Mouse (Mus musculus) c-Kit-positive CD71-negative TER-119-negative erythroid progenitor cells, embryonic 14.5 days (primary cell): ENCODE data around the gene Hivep3.

Experiments used
- DNase-seq: peaks from one replicate; pipeline ENCODE4 v3.0.0-alpha.2; 2013; ENCODE audit warnings: low read depth

Hivep3 gene

DNA sequence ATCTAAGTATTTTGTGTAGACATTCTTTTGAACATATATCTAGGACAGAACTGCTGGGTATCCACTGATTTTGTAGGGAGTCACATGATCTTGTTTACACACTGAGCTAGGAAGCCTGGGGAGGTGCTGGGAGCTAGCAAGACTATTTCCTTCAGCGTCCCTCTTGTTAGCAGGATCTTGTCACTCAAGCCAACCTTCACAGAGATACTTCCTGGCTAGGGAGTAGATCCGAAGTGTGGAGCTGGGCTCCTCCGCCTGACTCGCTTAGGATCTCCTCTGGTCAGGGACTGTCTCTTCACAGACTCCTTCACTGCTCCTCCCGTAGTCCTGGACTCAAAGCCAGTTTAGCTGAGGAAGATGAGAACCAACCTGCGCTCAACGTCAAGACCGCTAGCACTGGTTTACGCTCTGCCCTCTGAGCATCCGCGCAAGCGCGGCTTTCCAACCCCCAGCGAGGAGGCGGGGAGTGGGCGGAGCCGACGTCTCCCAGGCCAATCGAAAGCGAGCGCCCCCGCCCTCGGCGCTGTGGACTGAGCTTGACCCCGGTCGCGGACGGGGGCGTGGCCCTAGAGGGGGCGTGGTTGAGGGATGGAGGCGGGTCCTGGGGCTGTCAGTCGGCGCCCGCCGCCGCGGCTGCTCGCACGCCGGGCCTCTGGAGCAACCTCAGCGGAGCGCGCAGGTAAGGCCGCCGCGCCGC is at the start of gene Hivep3:
Hivep3 (plus strand) TSS at position 601 of the 697 bp plus-strand sequence.
- DNase-seq: peak; percentile 98

GRCm38 (mm10) chr4:119685746-119686145 is 47.8 kb upstream of the Hivep3 start:
- DNase-seq: no peak

DNA sequence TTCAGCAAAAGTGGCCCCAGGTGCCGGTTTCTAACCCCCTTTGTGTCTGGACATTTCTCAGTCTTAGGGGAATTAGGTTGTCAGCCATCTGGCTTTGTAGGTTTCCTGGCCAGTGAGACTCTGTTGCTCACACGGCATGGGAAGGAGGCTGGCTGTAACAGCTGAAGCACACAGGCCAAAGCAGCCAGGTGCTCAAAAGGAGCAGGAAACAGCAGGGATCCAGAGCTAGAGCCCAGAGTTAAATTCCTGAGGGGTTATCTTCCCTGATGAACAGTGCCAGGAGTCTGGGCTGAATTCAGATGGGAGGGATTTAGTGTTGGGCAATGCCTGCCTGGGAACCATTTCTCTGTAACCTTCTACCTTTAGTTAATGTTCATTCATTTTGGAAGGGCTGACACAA is 35.2 kb upstream of the Hivep3 start:
- DNase-seq: no peak

- no peak for DNase-seq
These were observed 32.2 kb upstream of the Hivep3 start for GRCm38 (mm10) chr4:119701269-119701954.

DNA sequence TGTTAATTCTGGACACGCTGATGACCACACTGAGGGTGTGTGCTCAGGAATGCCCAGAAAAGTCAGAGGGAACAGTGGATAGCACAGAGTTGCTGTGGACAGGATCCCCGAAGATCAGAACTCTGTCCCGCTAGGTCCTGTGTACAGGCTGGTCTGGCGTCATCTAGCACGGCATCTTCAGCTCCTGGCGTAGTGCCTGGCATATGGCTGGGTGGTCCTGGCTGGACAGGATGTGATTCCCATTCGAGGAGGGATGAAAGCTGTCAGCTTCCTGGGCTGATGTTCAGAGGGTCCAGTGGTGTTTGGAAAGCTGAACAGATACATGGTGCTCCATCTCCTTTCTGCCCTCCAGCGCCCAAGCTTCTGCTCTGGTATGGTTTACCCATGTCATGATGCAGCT is 29.6 kb upstream of the Hivep3 start:
- DNase-seq: no peak

DNA sequence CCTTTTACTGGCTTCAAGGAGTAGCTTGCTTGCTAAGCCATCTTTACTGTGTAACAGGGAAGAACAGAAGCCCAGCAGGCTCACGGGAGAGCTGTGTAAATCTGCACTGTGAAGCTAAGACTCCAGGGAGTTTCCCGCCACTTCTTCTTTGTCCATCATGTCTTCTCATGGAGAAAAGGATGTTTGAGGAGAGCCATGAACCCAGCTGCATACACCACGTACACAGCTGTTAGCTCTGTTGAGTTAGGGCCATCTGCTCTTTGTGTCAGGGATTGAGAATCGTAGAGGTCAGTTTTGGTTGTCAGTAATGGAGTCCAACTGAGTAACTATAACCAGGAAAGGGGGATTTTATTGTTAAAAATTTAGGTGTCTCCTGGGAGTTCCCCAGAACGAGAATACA is 26.3 kb upstream of the Hivep3 start:
- DNase-seq: no peak

DNA sequence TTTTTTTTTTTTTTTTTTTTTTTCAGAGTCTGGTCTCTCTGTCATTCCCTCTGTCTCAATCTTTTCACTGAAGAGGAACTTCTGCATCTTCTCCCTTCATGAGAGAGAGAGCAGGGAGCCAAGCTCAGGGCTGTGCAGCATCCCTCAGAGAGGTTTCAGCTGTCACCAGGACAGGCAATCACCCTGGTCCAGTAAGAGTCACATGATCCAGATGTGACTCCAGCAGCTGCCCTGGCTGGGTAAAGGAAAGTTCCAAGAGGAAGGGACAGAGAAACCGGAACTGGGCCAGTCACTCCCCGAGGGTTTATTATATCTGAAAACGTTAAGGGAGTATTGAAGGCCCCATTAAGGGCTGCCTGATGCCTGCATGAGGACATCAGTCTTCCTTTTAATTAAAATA is 25.8 kb upstream of the Hivep3 start:
- no peak for DNase-seq

DNA sequence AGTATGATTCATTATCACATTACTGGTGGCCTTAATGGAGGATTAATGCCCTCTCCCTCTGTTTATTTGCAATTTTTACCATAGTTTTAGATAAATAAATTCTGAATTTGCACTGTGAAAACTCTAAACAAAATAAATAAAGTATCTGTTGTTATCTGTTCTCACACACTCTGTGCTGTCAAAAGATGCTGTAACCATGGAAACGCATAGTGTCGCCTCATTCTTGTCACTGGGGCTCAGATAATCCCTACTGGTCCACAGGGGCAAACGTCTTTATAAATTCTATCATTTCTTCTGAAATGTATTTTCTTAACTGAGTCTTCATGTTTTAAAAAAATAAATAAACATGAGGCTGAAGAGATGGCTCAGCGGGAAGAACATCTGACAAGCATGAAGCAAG is 23.4 kb upstream of the Hivep3 start:
- DNase-seq: no peak

GRCm38 (mm10) chr4:119717443-119717842 is 16.1 kb upstream of the Hivep3 start:
- DNase-seq: no peak

DNA sequence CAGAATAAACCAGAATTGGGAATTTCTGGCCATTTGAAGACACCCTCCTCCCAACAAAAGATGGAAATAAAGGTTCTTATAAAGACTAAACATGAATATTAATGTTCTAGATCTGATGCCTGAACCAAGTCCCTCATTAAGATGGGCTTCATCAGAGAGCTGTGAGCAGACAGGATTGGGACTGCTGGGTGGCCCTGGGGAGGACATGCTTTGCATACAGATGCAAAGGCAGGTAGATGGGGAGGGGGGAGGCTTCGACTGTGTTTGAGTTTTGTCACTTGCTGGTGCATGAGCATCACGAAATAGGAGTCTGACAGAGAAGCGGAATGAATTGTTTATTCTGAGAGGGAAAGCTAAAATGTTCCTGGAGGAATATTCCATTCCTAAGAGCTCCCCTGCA is 12.1 kb upstream of the Hivep3 start:
- DNase-seq: no peak

- DNase-seq: no peak
These were observed 7.5 kb upstream of the Hivep3 start for GRCm38 (mm10) chr4:119726074-119726473.

DNA sequence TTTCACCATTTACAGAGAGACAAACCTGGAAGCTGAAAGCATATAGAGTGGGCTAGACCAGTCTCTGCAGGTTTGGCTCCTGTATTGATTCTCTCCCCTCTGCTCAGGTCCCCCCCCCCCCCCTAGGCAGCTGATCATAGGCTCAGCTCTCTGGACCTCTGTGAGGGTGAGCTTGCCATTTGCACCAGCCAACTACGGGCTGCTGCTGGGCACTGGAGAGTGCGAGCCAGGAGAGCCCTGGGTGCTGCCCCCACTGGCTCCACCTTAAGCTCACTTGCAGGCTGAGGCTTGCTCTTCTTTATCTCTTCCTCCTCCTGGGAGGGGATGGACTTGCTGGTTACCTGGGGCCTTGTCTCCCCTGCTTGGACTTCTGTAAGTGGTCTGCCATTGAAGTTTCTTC is 5.7 kb upstream of the Hivep3 start:
- no peak for DNase-seq

DNA sequence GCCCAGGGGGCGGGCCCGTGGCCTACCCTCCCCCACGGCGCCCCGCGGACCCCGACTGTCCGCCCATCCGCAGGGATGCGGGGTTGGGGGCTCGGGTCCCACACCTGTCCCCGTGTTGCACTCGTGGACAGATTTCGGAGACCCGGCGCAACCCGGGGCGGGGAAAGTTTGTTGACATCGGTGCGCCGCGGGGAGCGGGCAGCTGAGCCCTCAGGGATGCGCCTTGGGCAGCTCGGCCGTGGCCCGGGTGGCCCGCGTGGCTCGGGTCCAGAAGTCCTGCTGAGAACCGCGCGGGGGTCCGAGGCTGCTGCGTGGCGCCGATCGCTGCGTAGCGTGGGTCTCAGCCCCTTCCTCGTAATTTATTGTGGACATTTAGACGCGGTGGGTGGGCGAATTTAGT is 358 bp downstream of the Hivep3 start:
- no peak for DNase-seq

DNA sequence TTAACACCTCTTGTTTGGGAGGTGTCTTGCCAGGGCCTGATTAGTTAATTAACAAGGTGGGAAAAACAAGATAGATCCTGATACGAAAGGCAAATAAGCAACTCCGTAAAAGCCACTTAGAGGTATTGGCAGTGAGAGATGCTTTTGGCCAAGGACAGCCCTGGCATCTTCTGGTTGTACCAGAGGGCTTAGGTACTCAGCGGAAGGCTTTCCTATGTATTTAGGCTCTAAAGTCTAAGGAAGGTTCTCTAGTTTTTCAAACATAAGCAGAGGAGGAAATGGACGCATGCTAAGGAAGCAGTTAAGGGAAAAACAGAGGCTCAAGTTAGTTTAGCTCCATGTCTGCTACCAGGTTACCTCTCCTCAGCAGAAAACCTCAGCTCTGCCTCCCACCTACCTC is 768 bp downstream of the Hivep3 start:
- DNase-seq: no peak

DNA sequence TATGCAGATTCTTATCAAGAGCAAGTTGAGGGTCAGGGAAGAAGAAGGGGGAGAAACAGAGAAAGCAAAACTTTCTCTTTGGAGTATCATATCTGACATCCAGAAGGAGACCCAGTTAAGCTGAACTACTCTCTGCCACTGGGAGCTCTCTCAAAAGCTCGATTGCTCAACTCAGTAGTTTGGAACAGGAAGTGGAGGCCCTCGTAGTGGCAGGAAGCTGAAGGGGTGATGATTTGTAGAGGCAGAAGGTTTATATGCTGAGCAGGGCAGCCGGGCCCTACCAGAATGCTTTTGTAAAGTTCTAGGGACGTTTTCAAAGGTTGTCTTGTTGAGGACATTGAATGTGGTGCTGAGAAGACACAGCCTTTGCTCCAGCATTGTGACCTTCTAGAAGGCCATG is 5.1 kb downstream of the Hivep3 start:
- DNase-seq: peak; percentile 22

- DNase-seq: no peak
These were observed 5.9 kb downstream of the Hivep3 start for GRCm38 (mm10) chr4:119739301-119740062.

DNA sequence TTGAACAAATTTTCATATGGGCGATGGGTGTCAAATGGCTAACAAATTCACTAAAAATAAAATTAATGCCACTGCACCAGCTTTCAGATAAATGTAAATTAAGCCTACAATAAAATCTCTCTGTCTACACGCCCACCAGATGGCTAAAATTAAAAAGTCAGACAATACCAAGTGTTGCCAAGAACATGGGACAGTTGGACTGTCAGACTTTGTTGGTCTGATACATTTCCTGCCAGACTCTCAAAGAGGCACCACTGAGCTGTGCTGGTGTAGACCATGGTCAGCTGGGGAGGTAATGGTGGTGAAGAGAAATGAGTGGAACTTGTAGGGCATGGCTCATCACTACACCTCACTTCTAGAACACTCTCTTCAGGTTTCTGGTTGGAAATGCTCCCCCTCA is 14.8 kb downstream of the Hivep3 start:
- no peak for DNase-seq

- no peak for DNase-seq
These were observed 16.6 kb downstream of the Hivep3 start for GRCm38 (mm10) chr4:119750157-119750556.

- no peak for DNase-seq
These were observed 17.2 kb downstream of the Hivep3 start for GRCm38 (mm10) chr4:119750681-119751211.

- no peak for DNase-seq
These were observed 17.9 kb downstream of the Hivep3 start for GRCm38 (mm10) chr4:119751408-119752006.

- DNase-seq: no peak
These were observed 26.1 kb downstream of the Hivep3 start for GRCm38 (mm10) chr4:119759574-119760233.

DNA sequence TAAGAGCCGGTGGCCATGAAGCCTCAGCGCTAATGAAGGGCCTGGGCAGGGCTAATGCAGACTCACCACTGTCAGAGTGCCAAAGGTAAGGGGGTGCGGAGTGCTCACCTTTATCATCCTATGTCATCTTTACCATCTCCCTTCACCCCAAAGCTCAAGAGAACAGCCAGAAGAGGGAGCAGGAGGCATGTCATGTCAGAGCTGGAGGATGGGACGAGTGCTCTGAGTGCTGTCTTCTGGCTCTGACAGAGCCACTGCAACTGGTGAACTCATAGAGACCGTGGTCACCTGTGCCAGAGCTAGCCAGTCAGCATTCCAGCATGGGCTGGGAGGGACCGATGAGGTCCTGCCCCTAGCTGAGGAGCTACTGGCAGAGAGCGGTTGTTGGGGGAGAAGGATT is 27.2 kb downstream of the Hivep3 start:
- no peak for DNase-seq
